Mouse (Mus musculus) hindbrain, embryonic 16.5 days (tissue): Measurements from ENCODE around the gene Ercc6. TPM values are rescaled to one million over a fixed set of nuclear protein-coding genes. Genes with fewer than 3 reads are reported as not detected.

Source experiments
- ATAC-seq: fragments of 200-750 bp; cut with Nextera tagmentation; 2 replicates; pipeline ENCODE4 v1.8.0; 2017; ENCODE audit warnings: moderate TSS enrichment, moderate library complexity
- H3K27ac ChIP-seq: fragments of 300-500 bp; sonication (generic); 2 replicates; pipeline ENCODE4 v1.5.1; 2014; ENCODE audit warnings: low read depth, mild to moderate bottlenecking, control low read depth, low read length, moderate library complexity
- H3K27me3 ChIP-seq: fragments of 300-500 bp; sonication (generic); replicated peaks from 2 replicates; pipeline ENCODE4 v1.6.1; 2014; ENCODE audit warnings: low read length; ENCODE audit not compliant: control insufficient read depth, insufficient read depth
- H3K36me3 ChIP-seq: fragments of 300-500 bp; sonication (generic); 2 replicates; pipeline ENCODE4 v1.6.1; 2014; ENCODE audit warnings: mild to moderate bottlenecking, low read length, moderate library complexity, mixed read lengths; ENCODE audit not compliant: control insufficient read depth, insufficient read depth
- H3K4me1 ChIP-seq: fragments of 300-500 bp; sonication (generic); 2 replicates; pipeline ENCODE4 v1.6.1; 2014; ENCODE audit warnings: low read depth, low read length; ENCODE audit not compliant: control insufficient read depth, insufficient read depth
- H3K4me2 ChIP-seq: fragments of 300-500 bp; sonication (generic); 2 replicates; pipeline ENCODE4 v1.6.1; 2014; ENCODE audit warnings: mild to moderate bottlenecking, low read length, control low read depth, moderate library complexity
- H3K4me3 ChIP-seq: fragments of 300-500 bp; sonication (generic); 2 replicates; pipeline ENCODE4 v1.5.1; 2014; ENCODE audit warnings: mild to moderate bottlenecking, low read length, control low read depth, moderate library complexity
- H3K9ac ChIP-seq: fragments of 300-500 bp; sonication (generic); 2 replicates; pipeline ENCODE4 v1.6.1; 2014; ENCODE audit warnings: low read depth, mild to moderate bottlenecking, control low read depth, low read length, moderate library complexity
- H3K9me3 ChIP-seq: fragments of 300-500 bp; sonication (generic); 2 replicates; pipeline ENCODE4 v1.6.1; 2014; ENCODE audit warnings: mild to moderate bottlenecking, low read length, moderate library complexity; ENCODE audit not compliant: control insufficient read depth
- WGBS: fragments of 180-500 bp; shearing (Covaris S2); extraction: QIAGEN DNeasy Blood & Tissue Kit; methylation state at CpG from one replicate; pipeline ENCODE4 v1.1.7; 2014; 5-methylcytosine and 5-hydroxymethylcytosine counted together
- polyA plus RNA-seq: library from polyadenylated mRNA; unstranded; fragments of >200 nt; fragmentation: Nextera tagmentation; extraction: Ambion mirVana; gene quantifications from 2 replicates; pipeline ENCODE4 v1.2.1, GENCODE M21; 2015

Ercc6 gene
- polyA plus RNA-seq, 1 experiment from 2014 or later = 24.2 TPM

DNA sequence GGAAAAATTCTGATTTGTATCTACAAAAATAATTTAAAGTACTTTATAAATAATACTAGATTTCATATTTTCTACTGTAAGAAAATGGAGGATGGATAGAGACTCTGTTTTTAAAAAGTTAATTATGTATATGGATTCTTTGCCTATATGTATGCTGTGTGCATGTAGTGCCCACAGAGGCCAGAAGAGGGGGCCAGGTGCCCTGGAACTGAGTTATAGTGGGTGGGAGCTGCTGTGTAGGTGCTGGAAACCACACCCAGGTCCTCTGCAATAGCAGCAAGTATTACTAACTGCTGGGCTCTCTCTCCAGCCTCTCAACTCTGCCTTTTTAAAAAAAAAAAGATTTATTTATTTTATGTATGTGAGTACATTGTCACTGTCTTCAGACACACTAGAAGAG lies 29.8 kb downstream of the Ercc6 start:
- H3K4me2 ChIP-seq = no peak overlapping the region
- no peaks in the 10 kb centered on the region for H3K27me3 ChIP-seq
- no peaks in the 10 kb centered on the region for H3K9me3 ChIP-seq
- no peak overlapping the region for H3K27ac ChIP-seq
- no peaks in the 10 kb centered on the region for H3K4me1 ChIP-seq
- peaks cover 2% of the 10 kb centered on the region; the same call in 1 of the 2 replicates for H3K36me3 ChIP-seq
- no peak overlapping the region for H3K9ac ChIP-seq
- no peak for ATAC-seq
- no peak overlapping the region for H3K4me3 ChIP-seq

GRCm38 (mm10) chr14:32546676-32547075 lies 33.4 kb downstream of the Ercc6 start:
- ATAC-seq = 0 out of 2 replicates have a peak, but pooled peaks have one; percentile 45
- 57% methylated on average over 5 of the region's 5 CpGs for WGBS
- Histone ChIP-seq H3K27ac (no peak overlapping the region), H3K27me3 (no peaks in the 10 kb centered on the region), H3K9me3 (no peaks in the 10 kb centered on the region), H3K4me1 (no peaks in the 10 kb centered on the region), H3K36me3 (peaks cover 2% of the 10 kb centered on the region; the same call in 1 of the 2 replicates), H3K4me3 (no peak overlapping the region), H3K4me2 (no peak overlapping the region), H3K9ac (no peak overlapping the region)

DNA sequence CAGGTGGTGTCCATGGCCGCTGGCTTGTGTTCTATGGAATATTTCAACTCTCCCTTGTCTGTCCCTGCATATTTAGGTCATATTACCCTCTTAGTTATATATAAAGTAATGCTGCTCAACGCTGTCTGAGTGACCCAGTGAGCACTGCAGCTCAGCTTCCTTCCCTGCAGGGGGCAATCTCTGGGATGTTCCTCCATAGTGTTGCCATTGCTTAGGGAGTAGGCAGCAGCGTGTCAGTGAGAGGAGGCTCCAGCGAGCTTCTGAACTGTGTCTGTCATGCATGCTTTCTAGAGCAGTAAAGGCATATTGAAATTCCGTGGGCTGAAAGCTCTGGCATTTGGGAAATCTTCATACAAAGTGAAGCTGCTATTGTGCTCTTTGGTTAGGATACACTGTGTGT lies 38.5 kb downstream of the Ercc6 start:
- ATAC-seq = no peak
- H3K4me3 ChIP-seq = no peak overlapping the region
- WGBS = 75% methylated on average over 5 of the region's 5 CpGs
- no peaks in the 10 kb centered on the region for H3K9me3 ChIP-seq
- H3K4me1 ChIP-seq = no peaks in the 10 kb centered on the region
- no peak overlapping the region for H3K9ac ChIP-seq
- no peak overlapping the region for H3K27ac ChIP-seq
- H3K36me3 ChIP-seq = peaks cover 3% of the 10 kb centered on the region; the same call in 1 of the 2 replicates
- H3K4me2 ChIP-seq = no peak overlapping the region
- no peaks in the 10 kb centered on the region for H3K27me3 ChIP-seq

DNA sequence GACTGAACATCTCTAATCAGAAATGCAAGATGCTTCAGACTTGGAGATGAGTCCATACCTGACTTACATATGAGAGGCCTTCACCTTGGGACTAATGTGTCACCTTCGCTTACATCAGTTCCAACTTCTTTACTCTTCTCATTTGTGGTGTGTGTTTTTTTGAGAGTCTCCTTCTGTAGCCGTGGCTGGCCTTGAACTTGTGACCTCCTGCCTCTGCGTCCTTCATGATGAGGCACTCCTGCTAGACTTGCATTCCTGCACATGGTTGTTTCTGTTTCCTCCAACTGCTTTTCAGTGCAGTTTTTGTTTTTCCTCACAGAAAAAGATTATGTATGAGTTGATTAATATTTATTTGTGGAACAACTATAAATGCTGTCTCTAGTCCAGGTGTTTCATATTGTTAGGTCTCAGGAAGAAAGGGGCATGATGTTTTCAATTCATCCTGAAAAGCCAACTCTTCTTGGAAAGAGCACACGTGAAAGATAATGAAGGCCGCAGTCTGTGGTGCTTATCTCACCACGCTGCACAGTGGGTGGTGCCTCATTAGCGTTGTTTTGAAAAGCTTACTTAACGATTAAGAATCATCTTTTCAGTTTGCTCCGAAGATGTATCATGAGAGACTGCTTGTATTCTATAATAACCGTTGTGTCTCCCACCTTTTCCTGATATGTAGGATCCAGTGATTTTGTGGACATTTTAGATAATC lies 40.0 kb downstream of the Ercc6 start:
- Histone ChIP-seq H3K36me3 (peaks cover 3% of the 10 kb centered on the region; the same call in 1 of the 2 replicates), H3K4me3 (no peak overlapping the region), H3K4me1 (no peaks in the 10 kb centered on the region), H3K4me2 (no peak overlapping the region), H3K27ac (no peak overlapping the region), H3K27me3 (no peaks in the 10 kb centered on the region), H3K9me3 (no peaks in the 10 kb centered on the region), H3K9ac (no peak overlapping the region)
- ATAC-seq = no peak
- WGBS = 68% methylated on average over 10 of the region's 10 CpGs

DNA sequence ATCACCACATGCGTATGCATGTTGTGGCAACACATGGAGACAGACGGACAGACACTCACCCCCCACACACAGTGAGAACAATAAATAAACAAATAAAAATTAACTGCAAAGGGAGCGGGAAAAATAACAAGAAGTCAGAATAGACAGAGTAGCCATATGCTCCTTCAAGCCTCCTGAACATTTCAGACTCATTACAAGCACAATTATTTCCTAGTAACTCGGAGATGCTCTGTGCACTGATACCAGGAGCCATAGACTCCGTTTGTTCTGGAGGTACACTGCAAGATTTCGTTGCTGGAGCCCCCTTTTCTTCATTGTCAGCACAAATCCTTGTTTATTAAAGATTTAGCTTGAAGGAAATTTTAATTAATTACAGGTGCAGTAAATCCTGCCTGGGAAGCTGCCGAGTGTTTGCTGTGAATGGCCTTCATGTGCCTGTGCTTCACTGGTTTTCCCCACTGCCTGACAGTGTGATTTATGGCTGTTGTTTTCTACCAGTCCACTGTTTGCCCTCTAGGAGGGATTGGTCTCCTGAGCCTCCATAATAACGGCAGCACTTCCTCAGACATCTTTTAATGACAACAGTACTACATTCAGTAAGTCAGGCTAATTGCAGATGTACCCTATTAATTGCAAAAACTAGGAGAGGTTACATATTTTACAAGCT lies 41.7 kb downstream of the Ercc6 start:
- no peaks in the 10 kb centered on the region for H3K27me3 ChIP-seq
- H3K9me3 ChIP-seq = no peaks in the 10 kb centered on the region
- no peak overlapping the region for H3K4me2 ChIP-seq
- H3K4me1 ChIP-seq = no peaks in the 10 kb centered on the region
- H3K4me3 ChIP-seq = no peak overlapping the region
- H3K27ac ChIP-seq = no peak overlapping the region
- H3K9ac ChIP-seq = no peak overlapping the region
- ATAC-seq = peak; percentile 76
- peaks cover 6% of the 10 kb centered on the region; the same call in 1 of the 2 replicates for H3K36me3 ChIP-seq
- WGBS = 52% methylated on average over 8 of the region's 8 CpGs

- Histone ChIP-seq H3K4me3 (no peak overlapping the region), H3K36me3 (peaks cover 21% of the 10 kb centered on the region), H3K27me3 (no peaks in the 10 kb centered on the region), H3K4me1 (no peaks in the 10 kb centered on the region), H3K4me2 (no peak overlapping the region), H3K9ac (no peak overlapping the region), H3K9me3 (no peaks in the 10 kb centered on the region), H3K27ac (no peak overlapping the region)
- WGBS = 98% methylated on average over 3 of the region's 3 CpGs
- ATAC-seq = no peak
Observed at GRCm38 (mm10) chr14:32561428-32561827, 48.1 kb downstream of the Ercc6 start.

DNA sequence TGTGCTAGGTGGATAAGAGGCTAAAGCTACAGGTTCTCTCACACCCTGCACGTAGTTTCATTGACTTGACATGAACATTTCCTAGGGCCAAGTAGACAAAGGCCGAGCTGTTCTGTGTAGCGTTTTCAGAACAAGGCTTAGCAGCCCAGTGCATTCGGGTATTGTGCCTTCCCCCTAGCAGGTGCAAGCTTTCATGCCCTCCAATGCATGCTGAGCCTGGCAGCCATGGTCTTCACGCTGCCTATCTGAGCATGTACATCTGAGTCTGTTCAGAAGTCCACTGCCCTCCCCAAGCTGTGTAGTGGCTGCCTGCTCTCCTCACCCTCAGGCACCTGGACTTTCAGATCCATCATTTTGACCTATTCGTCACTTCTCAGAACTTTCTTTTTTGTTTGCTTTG lies 50.3 kb downstream of the Ercc6 start:
- Histone ChIP-seq H3K9ac (no peak overlapping the region), H3K9me3 (no peaks in the 10 kb centered on the region), H3K4me2 (no peak overlapping the region), H3K4me1 (no peaks in the 10 kb centered on the region), H3K27me3 (no peaks in the 10 kb centered on the region), H3K36me3 (peaks cover 36% of the 10 kb centered on the region), H3K4me3 (no peak overlapping the region), H3K27ac (no peak overlapping the region)
- 84% methylated on average over 6 of the region's 6 CpGs for WGBS
- ATAC-seq = no peak

- Histone ChIP-seq H3K27ac (no peak overlapping the region), H3K9me3 (no peaks in the 10 kb centered on the region), H3K4me2 (no peak overlapping the region), H3K9ac (no peak overlapping the region), H3K4me3 (no peak overlapping the region), H3K27me3 (no peaks in the 10 kb centered on the region), H3K36me3 (peaks cover 43% of the 10 kb centered on the region), H3K4me1 (no peaks in the 10 kb centered on the region)
- no peak for ATAC-seq
- WGBS = 55% methylated on average over 8 of the region's 8 CpGs
Observed at GRCm38 (mm10) chr14:32572519-32572918, 59.2 kb downstream of the Ercc6 start.

DNA sequence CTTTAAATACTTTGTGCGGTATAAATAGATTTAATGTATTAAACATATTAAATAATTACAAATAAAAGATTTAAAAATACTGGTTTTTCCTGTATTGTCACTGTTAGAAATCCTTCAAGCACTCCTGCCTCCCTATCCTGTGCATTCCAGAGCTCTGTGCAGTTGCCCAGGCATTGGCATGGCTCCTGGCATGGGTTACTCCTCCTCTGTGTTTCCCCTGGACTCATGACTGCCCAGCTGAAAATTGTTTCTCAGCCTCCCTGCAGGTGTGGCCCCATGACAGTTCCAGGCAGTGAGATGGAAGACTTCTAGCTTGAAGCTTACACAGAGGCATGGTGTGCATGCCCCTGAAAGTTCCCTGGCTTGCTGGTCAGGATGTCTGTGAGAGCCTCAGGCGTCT lies 65.1 kb downstream of the Ercc6 start:
- H3K4me3 ChIP-seq = no peak overlapping the region
- no peak overlapping the region for H3K27ac ChIP-seq
- H3K36me3 ChIP-seq = peaks cover 31% of the 10 kb centered on the region
- H3K4me2 ChIP-seq = no peak overlapping the region
- no peaks in the 10 kb centered on the region for H3K9me3 ChIP-seq
- H3K9ac ChIP-seq = no peak overlapping the region
- ATAC-seq = no peak
- no peaks in the 10 kb centered on the region for H3K4me1 ChIP-seq
- 93% methylated on average over 2 of the region's 2 CpGs for WGBS
- H3K27me3 ChIP-seq = no peaks in the 10 kb centered on the region
